Mouse (Mus musculus): ENCODE measurements around the gene Sipa1l1.

Sipa1l1 gene

GRCm38 (mm10) chr12:82218201-82218600 is 49.1 kb downstream of the Sipa1l1 start:
- TF ChIP-seq GATA4 (IDR thresholded peaks at IDR 0.05; ENCODE audit: insufficient replicate concordance, low read length): no peak

- no peak for TF ChIP-seq GATA4 (IDR thresholded peaks at IDR 0.05; ENCODE audit: insufficient replicate concordance, low read length)
Observed at GRCm38 (mm10) chr12:82220367-82221089, 51.4 kb downstream of the Sipa1l1 start.

- TF ChIP-seq GATA4 (IDR thresholded peaks at IDR 0.05; ENCODE audit: insufficient replicate concordance, low read length): no peak
Observed at GRCm38 (mm10) chr12:82223126-82223815, 54.2 kb downstream of the Sipa1l1 start.

- no peak for TF ChIP-seq GATA4 (IDR thresholded peaks at IDR 0.05; ENCODE audit: insufficient replicate concordance, low read length)
Observed at GRCm38 (mm10) chr12:82224848-82225247, 55.7 kb downstream of the Sipa1l1 start.

GRCm38 (mm10) chr12:82225278-82225677 is 56.2 kb downstream of the Sipa1l1 start:
- TF ChIP-seq GATA4 (IDR thresholded peaks at IDR 0.05; ENCODE audit: insufficient replicate concordance, low read length): no peak

GRCm38 (mm10) chr12:82225751-82226228 is 56.7 kb downstream of the Sipa1l1 start:
- TF ChIP-seq GATA4 (IDR thresholded peaks at IDR 0.05; ENCODE audit: insufficient replicate concordance, low read length): no peak

- no peak for TF ChIP-seq GATA4 (IDR thresholded peaks at IDR 0.05; ENCODE audit: insufficient replicate concordance, low read length)
Observed at GRCm38 (mm10) chr12:82226311-82227066, 57.4 kb downstream of the Sipa1l1 start.

- no peak for TF ChIP-seq GATA4 (IDR thresholded peaks at IDR 0.05; ENCODE audit: insufficient replicate concordance, low read length)
Observed at GRCm38 (mm10) chr12:82230127-82230526, 61.0 kb downstream of the Sipa1l1 start.

- no peak for TF ChIP-seq GATA4 (IDR thresholded peaks at IDR 0.05; ENCODE audit: insufficient replicate concordance, low read length)
Observed at GRCm38 (mm10) chr12:82231191-82231590, 62.1 kb downstream of the Sipa1l1 start.

GRCm38 (mm10) chr12:82233177-82233576 is 64.1 kb downstream of the Sipa1l1 start:
- no peak for TF ChIP-seq GATA4 (IDR thresholded peaks at IDR 0.05; ENCODE audit: insufficient replicate concordance, low read length)

GRCm38 (mm10) chr12:82234463-82235223 is 65.5 kb downstream of the Sipa1l1 start:
- TF ChIP-seq GATA4 (IDR thresholded peaks at IDR 0.05; ENCODE audit: insufficient replicate concordance, low read length): no peak

- no peak for TF ChIP-seq GATA4 (IDR thresholded peaks at IDR 0.05; ENCODE audit: insufficient replicate concordance, low read length)
Observed at GRCm38 (mm10) chr12:82237095-82237494, 68.0 kb downstream of the Sipa1l1 start.

- no peak for TF ChIP-seq GATA4 (IDR thresholded peaks at IDR 0.05; ENCODE audit: insufficient replicate concordance, low read length)
Observed at GRCm38 (mm10) chr12:82237946-82238345, 68.8 kb downstream of the Sipa1l1 start.

GRCm38 (mm10) chr12:82240674-82241073 is 71.6 kb downstream of the Sipa1l1 start:
- TF ChIP-seq GATA4 (IDR thresholded peaks at IDR 0.05; ENCODE audit: insufficient replicate concordance, low read length): no peak

GRCm38 (mm10) chr12:82245219-82245618 is 76.1 kb downstream of the Sipa1l1 start:
- TF ChIP-seq GATA4 (IDR thresholded peaks at IDR 0.05; ENCODE audit: insufficient replicate concordance, low read length): no peak

Data from liver, adult (tissue).